In the genomic region with DNA sequence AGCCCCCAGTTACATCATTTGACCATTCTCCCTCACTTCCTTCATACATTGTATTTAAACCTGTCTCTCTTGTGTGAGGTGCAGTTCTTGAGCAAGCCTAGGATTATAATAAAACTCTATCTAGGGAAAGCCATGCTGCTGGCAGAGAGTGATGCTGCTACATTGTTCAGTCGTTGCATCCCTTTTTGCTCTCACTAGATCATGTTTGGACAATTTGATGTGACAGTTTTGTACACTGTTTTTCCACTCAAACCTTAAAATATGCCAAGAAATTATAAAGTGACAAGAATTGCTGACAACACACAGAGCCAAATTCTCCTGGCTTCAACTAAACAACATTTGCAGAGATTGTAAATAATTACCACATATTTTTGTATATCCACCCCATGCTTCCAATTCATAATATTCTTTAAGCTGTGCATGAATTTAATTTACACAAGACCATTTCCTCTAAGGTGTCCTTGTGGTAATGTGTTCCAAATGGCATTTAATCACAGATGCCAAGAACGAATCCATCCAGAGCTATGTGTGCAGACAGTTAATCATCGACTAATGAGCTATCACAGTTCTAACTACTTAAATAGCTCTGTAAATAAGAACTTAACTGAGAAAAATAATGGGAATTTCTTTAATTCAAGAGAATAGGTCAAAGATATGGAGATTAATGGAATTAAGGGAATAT, we compare ENCODE assay signal across 30 mouse cellular contexts.
DNase-seq lines count a peak whose midpoint lies in the region; ATAC-seq and TF ChIP-seq lines count a peak whose summit lies in the region.
"Had no signal": no experiment of that assay in that cellular context is flagged by ENCODE, and none has a peak within 500 bp of the region (broad histone marks: within the 10 kb centered on the region; RNA-seq: fewer than 3 reads in every experiment).

No protein-coding gene starts in this region.

- H3K27me3 ChIP-seq in forebrain, embryonic 14.5 days (replicated peaks; ENCODE audit: control insufficient read depth, insufficient read depth, low read length), result no peaks in the 10 kb centered on the region
- no peaks in the 10 kb centered on the region for H3K27me3 ChIP-seq in forebrain, embryonic 12.5 days
- no peaks in the 10 kb centered on the region for H3K27me3 ChIP-seq in kidney, postnatal 0 days (ENCODE audit: insufficient read depth, low read length)
- no peaks in the 10 kb centered on the region for H3K27me3 ChIP-seq in forebrain, embryonic 16.5 days (replicated peaks; ENCODE audit: control insufficient read depth, insufficient read depth, low read length)
- H3K27me3 ChIP-seq: embryonic facial prominence, embryonic 12.5 days; heart, embryonic 13.5 days; limb, embryonic 12.5 days; liver, embryonic 15.5 days; lung, embryonic 15.5 days; midbrain, embryonic 12.5 days had no signal

- ATAC-seq in forebrain, embryonic 14.5 days, result peak; percentile 72; the same call in 1 of the 2 replicates
- ATAC-seq in forebrain, embryonic 12.5 days (ENCODE audit: low FRiP score), result no peak
- no peak for ATAC-seq in kidney, postnatal 0 days (replicated peaks; ENCODE audit: low FRiP score, low read depth)
- peak; percentile 72 for ATAC-seq in forebrain, embryonic 16.5 days
- ATAC-seq in activated CD4-positive, CD25-positive, alpha-beta regulatory T cell, adult 4 months, result no peak
- ATAC-seq: CD4-positive, CD25-positive, alpha-beta regulatory T cell, adult 4 months; inflammation-experienced regulatory T-cells, adult 6 months had no signal

- WGBS in forebrain, embryonic 14.5 days, result 61% methylated on average over 3 of the region's 3 CpGs
- WGBS in forebrain, embryonic 12.5 days, result 76% methylated on average over 3 of the region's 3 CpGs
- 56% methylated on average over 3 of the region's 3 CpGs for WGBS in kidney, postnatal 0 days
- 48% methylated on average over 3 of the region's 3 CpGs for WGBS in forebrain, embryonic 16.5 days

- no peak overlapping the region for H3K27ac ChIP-seq in forebrain, embryonic 14.5 days (ENCODE audit: low read depth, low read length)
- no peak overlapping the region for H3K27ac ChIP-seq in forebrain, embryonic 12.5 days
- H3K27ac ChIP-seq in kidney, postnatal 0 days, result no peak overlapping the region
- no peak overlapping the region for H3K27ac ChIP-seq in forebrain, embryonic 16.5 days (ENCODE audit: low read length)
- H3K27ac ChIP-seq: embryonic facial prominence, embryonic 12.5 days; heart, embryonic 13.5 days; layer of hippocampus, adult 2 months; left cerebral cortex, adult 2 months; limb, embryonic 12.5 days; liver, embryonic 15.5 days; lung, embryonic 15.5 days; midbrain, embryonic 12.5 days; stomach, postnatal 0 days had no signal

- H3K9me3 ChIP-seq in forebrain, embryonic 14.5 days (replicated peaks; ENCODE audit: control insufficient read depth, low read length), result no peaks in the 10 kb centered on the region
- H3K9me3 ChIP-seq in forebrain, embryonic 12.5 days, result no peaks in the 10 kb centered on the region
- H3K9me3 ChIP-seq in kidney, postnatal 0 days (replicated peaks; ENCODE audit: low read length), result no peaks in the 10 kb centered on the region
- H3K9me3 ChIP-seq in forebrain, embryonic 16.5 days (ENCODE audit: control insufficient read depth, low read length), result no peaks in the 10 kb centered on the region
- H3K9me3 ChIP-seq: embryonic facial prominence, embryonic 12.5 days; heart, embryonic 13.5 days; limb, embryonic 12.5 days; liver, embryonic 15.5 days; lung, embryonic 15.5 days; midbrain, embryonic 12.5 days had no signal

- H3K9ac ChIP-seq in forebrain, embryonic 14.5 days (ENCODE audit: low read length), result no peak overlapping the region
- no peak overlapping the region for H3K9ac ChIP-seq in forebrain, embryonic 12.5 days
- H3K9ac ChIP-seq in kidney, postnatal 0 days (ENCODE audit: low read depth, low read length), result no peak overlapping the region
- H3K9ac ChIP-seq in forebrain, embryonic 16.5 days (replicated peaks; ENCODE audit: low read depth, low read length), result no peak overlapping the region
- H3K9ac ChIP-seq: embryonic facial prominence, embryonic 12.5 days; heart, embryonic 13.5 days; limb, embryonic 12.5 days; liver, embryonic 15.5 days; lung, embryonic 15.5 days; midbrain, embryonic 12.5 days had no signal

- peak; percentile 69 for DNase-seq in forebrain, embryonic 14.5 days (ENCODE audit: low spot score)
- peak; percentile 3 for DNase-seq in kidney, postnatal 0 days (ENCODE audit: low spot score)
- DNase-seq in kidney, postnatal 4 days, result no peak
- DNase-seq in 416B (ENCODE audit: low read depth), result peak; percentile 5
- DNase-seq: adrenal gland, adult 2 months; adrenal gland, postnatal 36 days; cerebellum, adult 9-10 months; cerebellum, postnatal 36 days; gastrocnemius, postnatal 10 days; heart, postnatal 10 days; kidney, adult 11 months; kidney, postnatal 25 days; right cerebral cortex, adult 18-20 months; right cerebral cortex, postnatal 4 days; thymus, adult 18-20 months; thymus, postnatal 36 days had no signal

- no peaks in the 10 kb centered on the region for H3K4me1 ChIP-seq in forebrain, embryonic 14.5 days (ENCODE audit: control insufficient read depth, insufficient read depth, low read length)
- no peaks in the 10 kb centered on the region for H3K4me1 ChIP-seq in forebrain, embryonic 12.5 days
- no peaks in the 10 kb centered on the region for H3K4me1 ChIP-seq in kidney, postnatal 0 days (replicated peaks; ENCODE audit: insufficient read depth, low read length)
- H3K4me1 ChIP-seq in forebrain, embryonic 16.5 days (replicated peaks; ENCODE audit: control insufficient read depth, insufficient read depth, low read length), result no peaks in the 10 kb centered on the region
- H3K4me1 ChIP-seq: embryonic facial prominence, embryonic 12.5 days; heart, embryonic 13.5 days; limb, embryonic 12.5 days; liver, embryonic 15.5 days; lung, embryonic 15.5 days; midbrain, embryonic 12.5 days had no signal

- no peaks in the 10 kb centered on the region for H3K36me3 ChIP-seq in forebrain, embryonic 14.5 days (ENCODE audit: control insufficient read depth, insufficient read depth, low read length)
- no peaks in the 10 kb centered on the region for H3K36me3 ChIP-seq in forebrain, embryonic 12.5 days (replicated peaks)
- H3K36me3 ChIP-seq in kidney, postnatal 0 days (ENCODE audit: insufficient read depth, low read length), result no peaks in the 10 kb centered on the region
- no peaks in the 10 kb centered on the region for H3K36me3 ChIP-seq in forebrain, embryonic 16.5 days (ENCODE audit: control insufficient read depth, insufficient read depth)
- H3K36me3 ChIP-seq: embryonic facial prominence, embryonic 12.5 days; heart, embryonic 13.5 days; limb, embryonic 12.5 days; liver, embryonic 15.5 days; lung, embryonic 15.5 days; midbrain, embryonic 12.5 days had no signal

- H3K4me2 ChIP-seq in forebrain, embryonic 14.5 days (ENCODE audit: low read length), result no peak overlapping the region
- no peak overlapping the region for H3K4me2 ChIP-seq in forebrain, embryonic 12.5 days
- H3K4me2 ChIP-seq in kidney, postnatal 0 days (ENCODE audit: low read length), result no peak overlapping the region
- no peak overlapping the region for H3K4me2 ChIP-seq in forebrain, embryonic 16.5 days (ENCODE audit: low read length)
- H3K4me2 ChIP-seq: embryonic facial prominence, embryonic 12.5 days; heart, embryonic 13.5 days; limb, embryonic 12.5 days; liver, embryonic 15.5 days; lung, embryonic 15.5 days; midbrain, embryonic 12.5 days had no signal

- TF ChIP-seq CTCF in kidney, postnatal 0 days (IDR thresholded peaks at IDR 0.05; ENCODE audit: low read depth), result no peak

- H3K4me3 ChIP-seq in forebrain, embryonic 14.5 days (ENCODE audit: low read depth, low read length), result no peak overlapping the region
- H3K4me3 ChIP-seq in forebrain, embryonic 12.5 days (replicated peaks), result no peak overlapping the region
- H3K4me3 ChIP-seq in kidney, postnatal 0 days (replicated peaks; ENCODE audit: low read depth, low read length), result no peak overlapping the region
- no peak overlapping the region for H3K4me3 ChIP-seq in forebrain, embryonic 16.5 days (replicated peaks; ENCODE audit: low read length)
- H3K4me3 ChIP-seq: embryonic facial prominence, embryonic 12.5 days; heart, embryonic 13.5 days; layer of hippocampus, adult 2 months; left cerebral cortex, adult 2 months; limb, embryonic 12.5 days; liver, embryonic 15.5 days; lung, embryonic 15.5 days; midbrain, embryonic 12.5 days had no signal

Comparison
In these comparisons a context has a peak if more than half of its experiments do, and no peak if none do; other contexts are left out.
1. ATAC-seq: peak in forebrain, embryonic 14.5 days (single experiment) and forebrain, embryonic 16.5 days (single experiment); none in forebrain, embryonic 12.5 days (single experiment), kidney, postnatal 0 days (single experiment) and activated CD4-positive, CD25-positive, alpha-beta regulatory T cell, adult 4 months (single experiment).
2. DNase-seq: peak in forebrain, embryonic 14.5 days (single experiment), kidney, postnatal 0 days (single experiment) and 416B (single experiment); none in kidney, postnatal 4 days (0 of 2).